Mouse (Mus musculus) small intestine, adult 2 months (tissue): ENCODE data around the gene Snrnp70. TPM values are rescaled to one million over a fixed set of nuclear protein-coding genes. Genes with fewer than 3 reads are reported as not detected.
A peak's percentile ranks its signal among the peaks of the same experiment; 100 is the strongest.

Experiments
- H3K27ac ChIP-seq: fragments of 200-500 bp; 2 replicates; pipeline ENCODE4 v1.5.1; 2012; ENCODE audit warnings: low read depth, low read length, control low read depth, inconsistent platforms; ENCODE audit not compliant: insufficient read depth
- H3K27me3 ChIP-seq: fragments of 200-500 bp; 2 replicates; pipeline ENCODE4 v1.6.1; 2012; ENCODE audit warnings: mild to moderate bottlenecking, moderate library complexity, low read length, inconsistent platforms; ENCODE audit not compliant: control insufficient read depth, insufficient read depth
- H3K36me3 ChIP-seq: fragments of 200-500 bp; 2 replicates; pipeline ENCODE4 v1.6.1; 2012; ENCODE audit warnings: mild to moderate bottlenecking, low read length, control low read depth, inconsistent platforms; ENCODE audit not compliant: control insufficient read depth, insufficient read depth
- H3K4me1 ChIP-seq: fragments of 200-500 bp; 2 replicates; pipeline ENCODE4 v1.6.1; 2012; ENCODE audit warnings: low read length, inconsistent platforms, mixed read lengths; ENCODE audit not compliant: control insufficient read depth, insufficient read depth, insufficient read length
- H3K4me3 ChIP-seq: fragments of 200-500 bp; 2 replicates; pipeline ENCODE4 v1.5.1; 2012; ENCODE audit warnings: low read depth, mild to moderate bottlenecking, control low read depth, inconsistent platforms, low read length, moderate library complexity
- CTCF ChIP-seq: fragments of 200-500 bp; IDR thresholded peaks from 2 replicates; pipeline ENCODE4 v1.5.1; 2012; ENCODE audit warnings: low read depth, mild to moderate bottlenecking, control low read depth, inconsistent platforms, low read length, moderate library complexity, mixed read lengths; ENCODE audit not compliant: insufficient replicate concordance, insufficient read length; ENCODE audit errors: extremely low read depth
- POLR2A ChIP-seq: fragments of 200-500 bp; IDR thresholded peaks from 2 replicates; pipeline ENCODE4 v1.6.1; 2012; ENCODE audit warnings: low read depth, mild to moderate bottlenecking, control low read depth, inconsistent platforms, low read length, moderate library complexity
- WGBS: fragments of 180-500 bp; shearing (Covaris S2); methylation state at CpG from one replicate; pipeline ENCODE4 v1.1.7; 2018; 5-methylcytosine and 5-hydroxymethylcytosine counted together
- polyA plus RNA-seq: library from polyadenylated mRNA; depleted of rRNA; stranded (reverse); fragments of >200 nt; gene quantifications from 2 replicates; pipeline ENCODE4 v1.2.3, GENCODE M21; 2012

Gene Snrnp70
- polyA plus RNA-seq, 1 experiment = 122 TPM

- peaks cover 10% of the 10 kb centered on the region for H3K4me1 ChIP-seq
- peaks cover 45% of the 10 kb centered on the region for H3K27me3 ChIP-seq
- TF ChIP-seq POLR2A (no peak), CTCF (no peak)
- no peak overlapping the region for H3K4me3 ChIP-seq
- no peak overlapping the region for H3K27ac ChIP-seq
- whole genome bisulfite sequencing = 61% methylated on average over 7 of the region's 7 CpGs
- H3K36me3 ChIP-seq = no peaks in the 10 kb centered on the region
These were observed 12.8 kb upstream of the Snrnp70 start for GRCm38 (mm10) chr7:45408351-45408750.

- TF ChIP-seq CTCF (no peak), POLR2A (no peak)
- peaks cover 40% of the 10 kb centered on the region for H3K27me3 ChIP-seq
- 74% methylated on average over 10 of the region's 10 CpGs for WGBS
- H3K4me1 ChIP-seq = peaks cover 13% of the 10 kb centered on the region
- H3K4me3 ChIP-seq = no peak overlapping the region
- H3K27ac ChIP-seq = no peak overlapping the region
- H3K36me3 ChIP-seq = no peaks in the 10 kb centered on the region
These were observed 12.3 kb upstream of the Snrnp70 start for GRCm38 (mm10) chr7:45407836-45408235.

- 1% methylated on average over 113 of the region's 114 CpGs for WGBS
- no peak overlapping the region for H3K27ac ChIP-seq
- peaks cover 36% of the 10 kb centered on the region for H3K27me3 ChIP-seq
- H3K36me3 ChIP-seq = no peaks in the 10 kb centered on the region
- H3K4me3 ChIP-seq = peak overlapping the region; percentile 63
- no peak for TF ChIP-seq CTCF
- TF ChIP-seq POLR2A = no peak
- H3K4me1 ChIP-seq = peaks cover 14% of the 10 kb centered on the region
These were observed 10.9 kb upstream of the Snrnp70 start for GRCm38 (mm10) chr7:45406157-45407156.

GRCm38 (mm10) chr7:45405091-45406075, 9.8 kb upstream of the Snrnp70 start, which contains the start of gene Kcna7:
Gene Kcna7 (plus strand): TSS chr7:45405653.
- Histone ChIP-seq H3K4me3 (peak within 1 kb of the TSS; percentile 63), H3K36me3 (no peaks in the 10 kb centered on the region), H3K27ac (no peak within 1 kb of the TSS), H3K27me3 (peaks cover 30% of the 10 kb centered on the region), H3K4me1 (peaks cover 14% of the 10 kb centered on the region)
- peak; percentile 96 for TF ChIP-seq CTCF
- TF ChIP-seq POLR2A = no peak
- 10% methylated on average over 28 of the region's 28 CpGs for WGBS

GRCm38 (mm10) chr7:45403532-45404261, 8.2 kb upstream of the Snrnp70 start:
- peaks cover 28% of the 10 kb centered on the region for H3K27me3 ChIP-seq
- WGBS = 41% methylated on average over 6 of the region's 6 CpGs
- no peak overlapping the region for H3K27ac ChIP-seq
- no peaks in the 10 kb centered on the region for H3K36me3 ChIP-seq
- peaks cover 14% of the 10 kb centered on the region for H3K4me1 ChIP-seq
- no peak for TF ChIP-seq POLR2A
- peak; percentile 72; the same call in 1 of the 2 replicates for TF ChIP-seq CTCF
- H3K4me3 ChIP-seq = no peak overlapping the region

GRCm38 (mm10) chr7:45401521-45402085, 6.1 kb upstream of the Snrnp70 start:
- H3K27me3 ChIP-seq = peaks cover 11% of the 10 kb centered on the region
- no peak overlapping the region for H3K27ac ChIP-seq
- H3K4me3 ChIP-seq = no peak overlapping the region
- TF ChIP-seq CTCF (no peak), POLR2A (no peak)
- peaks cover 12% of the 10 kb centered on the region for H3K4me1 ChIP-seq
- 75% methylated on average over 10 of the region's 10 CpGs for whole genome bisulfite sequencing
- H3K36me3 ChIP-seq = no peaks in the 10 kb centered on the region
